Mouse (Mus musculus): Measurements from ENCODE around the gene Usp9x. TPM values are rescaled to one million over a fixed set of nuclear protein-coding genes. Genes with fewer than 3 reads are reported as not detected.
A peak's percentile ranks its signal among the peaks of the same experiment; 100 is the strongest.

The Usp9x gene
- total and polyA plus RNA-seq, 2 experiments from 2014 or later, result 25.7 to 345 TPM

DNA sequence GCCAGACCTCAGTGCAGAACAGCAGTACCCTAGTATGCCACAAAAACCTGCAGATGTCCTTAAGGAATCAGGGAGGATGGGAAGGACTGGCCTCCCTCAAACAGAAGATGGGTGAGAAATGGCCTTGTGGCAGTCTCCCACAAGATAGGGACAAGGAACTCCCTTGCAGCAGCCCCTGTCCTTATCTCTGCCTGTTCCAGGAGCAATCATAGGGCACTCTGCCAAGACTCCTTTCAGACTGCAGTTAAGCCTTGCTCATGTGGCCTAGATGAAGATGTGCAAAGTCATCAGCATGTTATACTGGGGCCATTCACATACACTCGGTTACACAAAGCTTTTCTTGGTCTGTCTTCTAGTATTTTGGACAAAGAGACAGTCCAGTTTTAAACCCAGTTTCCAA lies 16.7 kb upstream of the Usp9x start:
- Histone ChIP-seq H3K4me3 (ENCODE audit: low read depth, low read length) (no peak overlapping the region), H3K4me2 (ENCODE audit: low read depth) (no peak overlapping the region), H3K27ac (ENCODE audit: low read depth, low read length) (no peak overlapping the region), H3K36me3 (ENCODE audit: insufficient read depth) (no peaks in the 10 kb centered on the region), H3K4me1 (ENCODE audit: insufficient read depth) (no peaks in the 10 kb centered on the region), H3K9me3 (ENCODE audit: low read length) (no peaks in the 10 kb centered on the region), H3K27me3 (ENCODE audit: insufficient read depth, low read length) (no peaks in the 10 kb centered on the region), H3K9ac (no peak overlapping the region)
- WGBS, result 71% methylated on average over 1 of the region's 1 CpGs
- DNase-seq, result no peak
- ATAC-seq, result no peak
- TF ChIP-seq CTCF (IDR thresholded peaks at IDR 0.05; ENCODE audit: low read depth), result no peak

DNA sequence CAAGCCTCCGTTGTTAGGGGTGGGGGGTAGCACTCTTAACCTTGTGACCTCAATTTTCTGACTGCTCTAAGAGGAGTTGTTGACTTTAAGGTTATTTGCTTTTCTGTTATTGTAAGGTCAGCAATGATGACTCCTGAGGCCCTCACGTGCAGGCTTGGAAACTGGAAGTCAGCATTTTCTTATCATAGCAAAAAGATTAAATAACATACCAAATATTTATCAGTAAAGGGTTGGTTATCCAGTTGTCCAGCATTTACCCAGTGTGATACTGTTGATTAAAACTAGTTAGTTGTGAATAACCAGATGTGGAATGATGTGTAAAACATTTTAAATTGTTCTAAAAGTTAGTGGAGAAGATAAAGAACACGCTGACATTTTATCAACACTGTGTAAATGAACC lies 9.3 kb upstream of the Usp9x start:
- Histone ChIP-seq H3K36me3 (ENCODE audit: insufficient read depth) (no peaks in the 10 kb centered on the region), H3K4me1 (ENCODE audit: insufficient read depth) (no peaks in the 10 kb centered on the region), H3K9ac (no peak overlapping the region), H3K27me3 (ENCODE audit: insufficient read depth, low read length) (no peaks in the 10 kb centered on the region; the same call in 1 of the 2 replicates), H3K27ac (ENCODE audit: low read depth, low read length) (no peak overlapping the region), H3K9me3 (ENCODE audit: low read length) (no peaks in the 10 kb centered on the region), H3K4me2 (ENCODE audit: low read depth) (no peak overlapping the region), H3K4me3 (ENCODE audit: low read depth, low read length) (no peak overlapping the region)
- 82% methylated on average over 3 of the region's 3 CpGs for WGBS
- DNase-seq, result no peak
- no peak for ATAC-seq
- no peak for TF ChIP-seq CTCF (IDR thresholded peaks at IDR 0.05; ENCODE audit: low read depth)

DNA sequence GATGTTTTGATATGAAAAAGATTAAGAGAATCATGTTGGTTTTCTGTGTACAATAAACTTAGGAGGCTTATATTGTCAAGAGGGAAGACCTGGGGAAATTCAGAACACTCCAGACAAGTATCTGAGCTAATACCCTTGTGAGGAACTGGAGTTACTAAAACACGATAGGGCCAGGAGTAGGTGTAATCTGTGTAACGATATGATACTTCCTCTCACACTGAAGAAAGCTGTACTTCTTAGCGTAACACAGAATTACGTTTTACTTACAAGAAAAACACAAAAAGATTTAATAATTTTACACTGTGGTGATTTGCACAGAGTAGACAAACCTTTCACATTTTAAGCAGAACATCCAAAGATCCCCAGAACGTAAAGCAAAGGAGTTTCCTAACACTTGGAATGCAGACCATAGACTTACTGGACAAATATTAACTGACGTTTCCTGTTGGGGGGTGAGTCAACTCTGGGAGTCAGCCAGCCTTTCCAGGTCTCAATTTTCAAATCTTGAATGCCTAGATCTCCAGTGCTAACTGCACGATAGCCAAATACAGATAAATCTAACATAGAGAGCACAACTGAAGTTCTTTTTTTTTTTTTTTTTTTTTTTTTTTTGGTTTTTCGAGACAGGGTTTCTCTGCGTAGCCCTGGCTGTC lies 6.9 kb upstream of the Usp9x start:
- no peak overlapping the region for H3K4me3 ChIP-seq (ENCODE audit: low read depth, low read length)
- no peaks in the 10 kb centered on the region for H3K36me3 ChIP-seq (ENCODE audit: insufficient read depth)
- TF ChIP-seq CTCF (IDR thresholded peaks at IDR 0.05; ENCODE audit: low read depth), result no peak
- H3K4me1 ChIP-seq (ENCODE audit: insufficient read depth), result no peaks in the 10 kb centered on the region
- ATAC-seq (no peak), DNase-seq (no peak)
- H3K9ac ChIP-seq, result no peak overlapping the region
- no peaks in the 10 kb centered on the region; the same call in 1 of the 2 replicates for H3K27me3 ChIP-seq (ENCODE audit: insufficient read depth, low read length)
- WGBS, result 88% methylated on average over 7 of the region's 9 CpGs
- H3K9me3 ChIP-seq (ENCODE audit: low read length), result no peaks in the 10 kb centered on the region
- no peak overlapping the region for H3K4me2 ChIP-seq (ENCODE audit: low read depth)
- no peak overlapping the region for H3K27ac ChIP-seq (ENCODE audit: low read depth, low read length)

DNA sequence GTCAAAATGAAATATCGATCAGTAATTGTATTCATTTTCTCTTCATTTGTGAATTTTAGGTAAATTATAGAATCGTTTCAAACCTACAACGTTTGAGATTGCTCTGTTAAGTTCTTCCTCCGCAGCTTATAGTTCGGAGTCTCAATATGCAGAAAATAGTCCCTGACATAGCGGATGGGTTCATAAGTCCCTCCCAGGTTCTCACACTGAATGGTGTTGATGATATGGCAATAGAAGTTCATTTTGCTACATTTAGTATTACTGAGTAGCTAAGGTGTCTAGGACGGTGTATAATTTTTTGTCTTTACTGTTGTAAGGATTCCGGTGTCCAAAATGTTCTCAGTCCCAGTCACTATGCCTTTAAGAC lies 1.1 kb upstream of the Usp9x start:
- Histone ChIP-seq H3K36me3 (ENCODE audit: insufficient read depth) (no peaks in the 10 kb centered on the region), H3K9ac (peak overlapping the region; percentile 60), H3K4me2 (ENCODE audit: low read depth) (peak overlapping the region; percentile 49), H3K27ac (ENCODE audit: low read depth, low read length) (peak overlapping the region; percentile 96), H3K27me3 (ENCODE audit: insufficient read depth, low read length) (no peaks in the 10 kb centered on the region), H3K4me1 (ENCODE audit: insufficient read depth) (no peaks in the 10 kb centered on the region), H3K9me3 (ENCODE audit: low read length) (no peaks in the 10 kb centered on the region), H3K4me3 (ENCODE audit: low read depth, low read length) (peak overlapping the region; percentile 62)
- TF ChIP-seq CTCF (IDR thresholded peaks at IDR 0.05; ENCODE audit: low read depth), result no peak
- DNase-seq, result peak; percentile 88
- 35% methylated on average over 8 of the region's 8 CpGs for WGBS
- no peak for ATAC-seq

DNA sequence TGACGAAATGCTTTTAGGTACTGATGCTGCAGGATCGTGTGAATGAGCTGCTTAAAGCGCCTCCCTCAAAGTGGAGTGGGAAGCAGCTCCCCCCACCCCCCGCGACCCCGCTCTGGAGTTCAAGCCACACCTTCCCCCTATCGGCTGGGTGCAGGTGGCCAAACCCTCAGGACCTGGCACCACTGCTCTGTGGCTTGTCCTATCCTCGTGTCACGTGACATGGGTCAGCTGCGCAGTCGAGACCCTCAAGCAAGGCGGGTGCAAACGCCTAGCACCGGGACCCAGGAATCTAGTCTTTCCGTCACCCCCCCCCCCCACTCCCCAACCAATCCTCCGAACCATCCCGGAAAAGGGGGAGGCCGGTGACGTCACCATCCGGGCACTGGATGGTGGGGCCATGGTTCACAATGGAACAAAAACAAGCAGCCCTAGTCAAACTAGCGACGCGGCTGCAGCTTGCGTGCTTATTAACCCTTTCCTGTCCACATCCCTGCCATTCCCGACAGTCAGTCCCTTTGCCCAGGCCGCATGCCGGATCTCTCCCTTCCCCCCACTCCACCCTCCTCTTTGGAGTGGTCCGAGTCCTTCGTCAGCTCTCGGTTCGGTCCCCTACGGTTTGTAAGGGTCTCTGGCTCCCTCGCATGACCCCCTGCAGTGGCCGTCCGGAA lies 591 bp upstream of the Usp9x start:
- no peaks in the 10 kb centered on the region for H3K9me3 ChIP-seq (ENCODE audit: low read length)
- peak; percentile 87 for ATAC-seq
- H3K27me3 ChIP-seq (ENCODE audit: insufficient read depth, low read length), result no peaks in the 10 kb centered on the region
- peak overlapping the region; percentile 62 for H3K4me3 ChIP-seq (ENCODE audit: low read depth, low read length)
- H3K4me1 ChIP-seq (ENCODE audit: insufficient read depth), result no peaks in the 10 kb centered on the region
- WGBS, result 28% methylated on average over 35 of the region's 35 CpGs
- no peak for TF ChIP-seq CTCF (IDR thresholded peaks at IDR 0.05; ENCODE audit: low read depth)
- H3K9ac ChIP-seq, result peak overlapping the region; percentile 84
- peak overlapping the region; percentile 49 for H3K4me2 ChIP-seq (ENCODE audit: low read depth)
- no peaks in the 10 kb centered on the region for H3K36me3 ChIP-seq (ENCODE audit: insufficient read depth)
- H3K27ac ChIP-seq (ENCODE audit: low read depth, low read length), result peak overlapping the region; percentile 96
- peak; percentile 95 for DNase-seq

DNA sequence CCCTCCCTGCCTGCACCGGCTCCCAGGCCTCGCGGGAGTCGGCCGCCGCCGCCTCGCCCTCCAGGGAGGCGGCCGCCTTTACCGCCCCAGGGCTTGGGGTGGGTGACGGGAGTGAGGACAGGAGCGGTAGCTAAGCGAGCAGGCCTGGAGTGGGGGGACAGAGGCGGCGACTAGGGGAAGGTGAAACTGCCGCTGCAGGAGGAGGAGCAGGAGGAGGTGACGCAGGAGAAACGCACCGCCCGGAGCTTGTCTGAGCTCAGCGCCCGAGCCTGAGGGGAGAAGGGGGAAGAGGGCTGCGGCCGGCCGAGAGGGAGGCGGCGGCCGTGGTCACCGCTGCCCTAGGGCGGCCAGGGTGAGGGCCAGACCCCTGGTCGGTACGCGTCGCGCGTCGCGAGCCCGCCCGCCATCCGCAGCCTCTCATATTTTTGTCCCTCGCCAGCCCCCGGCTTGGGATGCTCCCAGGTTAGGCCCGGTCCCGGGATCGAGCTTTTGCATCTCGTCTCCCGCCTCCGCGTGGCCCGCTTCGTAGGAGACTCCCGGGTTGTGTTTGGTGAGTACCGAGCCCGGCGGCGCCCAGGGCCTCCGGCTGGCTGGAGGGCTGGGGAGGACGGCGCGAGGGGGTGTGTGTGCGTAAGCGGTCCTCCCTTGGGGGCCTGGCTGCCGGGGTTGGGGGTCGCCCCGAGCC lies 620 bp downstream of the Usp9x start:
- H3K27me3 ChIP-seq (ENCODE audit: insufficient read depth, low read length), result no peaks in the 10 kb centered on the region
- ATAC-seq (peak; percentile 12), DNase-seq (peak; percentile 56)
- no peaks in the 10 kb centered on the region for H3K36me3 ChIP-seq (ENCODE audit: insufficient read depth)
- H3K9ac ChIP-seq, result peak overlapping the region; percentile 84
- peak overlapping the region; percentile 49 for H3K4me2 ChIP-seq (ENCODE audit: low read depth)
- no peaks in the 10 kb centered on the region for H3K9me3 ChIP-seq (ENCODE audit: low read length)
- WGBS, result 33% methylated on average over 57 of the region's 67 CpGs
- peak overlapping the region; percentile 62 for H3K4me3 ChIP-seq (ENCODE audit: low read depth, low read length)
- no peak for TF ChIP-seq CTCF (IDR thresholded peaks at IDR 0.05; ENCODE audit: low read depth)
- H3K27ac ChIP-seq (ENCODE audit: low read depth, low read length), result peak overlapping the region; percentile 96
- no peaks in the 10 kb centered on the region for H3K4me1 ChIP-seq (ENCODE audit: insufficient read depth)

DNA sequence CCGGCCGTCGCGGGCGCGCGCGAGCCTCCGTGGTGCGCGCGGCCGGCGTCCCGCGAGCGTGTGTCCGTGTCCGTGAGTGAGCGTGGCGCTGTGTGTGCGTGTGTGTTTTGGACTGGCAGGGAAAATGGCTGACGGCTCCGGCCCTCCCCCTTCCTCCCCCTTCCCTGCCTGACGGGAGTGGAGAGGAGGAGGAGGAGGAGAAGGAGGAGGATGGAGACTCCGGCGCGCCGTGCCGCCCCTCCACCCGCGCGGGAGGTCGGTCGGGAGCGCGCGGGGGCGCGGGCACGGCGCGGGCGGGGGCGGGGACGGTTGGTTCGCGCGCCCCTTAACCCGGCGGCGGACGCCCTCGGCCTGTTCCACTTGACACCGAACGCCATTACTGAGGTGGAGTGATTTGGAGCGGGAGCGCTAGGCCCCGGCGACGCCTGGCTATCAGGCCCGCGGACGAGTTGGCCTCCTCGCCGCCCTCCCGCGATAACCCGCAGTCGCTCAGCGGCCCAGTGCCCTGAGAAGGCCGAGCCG lies 1.2 kb downstream of the Usp9x start:
- Histone ChIP-seq H3K4me2 (ENCODE audit: low read depth) (peak overlapping the region; percentile 49), H3K27ac (ENCODE audit: low read depth, low read length) (peak overlapping the region; percentile 96), H3K9me3 (ENCODE audit: low read length) (no peaks in the 10 kb centered on the region), H3K27me3 (ENCODE audit: insufficient read depth, low read length) (no peaks in the 10 kb centered on the region), H3K9ac (peak overlapping the region; percentile 84), H3K36me3 (ENCODE audit: insufficient read depth) (no peaks in the 10 kb centered on the region), H3K4me3 (ENCODE audit: low read depth, low read length) (peak overlapping the region; percentile 62), H3K4me1 (ENCODE audit: insufficient read depth) (no peaks in the 10 kb centered on the region)
- ATAC-seq (peak; percentile 6; the same call in 1 of the 2 replicates), DNase-seq (peak; percentile 64)
- WGBS, result 28% methylated on average over 62 of the region's 73 CpGs
- TF ChIP-seq CTCF (IDR thresholded peaks at IDR 0.05; ENCODE audit: low read depth), result no peak
